Mouse (Mus musculus) ovary, postnatal 36 days (tissue): ENCODE measurements around the gene Fam19a5.

Source experiments
- DNase-seq: peaks from one replicate; pipeline ENCODE4 v3.0.0; 2022; ENCODE audit warnings: low spot score, mixed read lengths

Gene Fam19a5

DNA sequence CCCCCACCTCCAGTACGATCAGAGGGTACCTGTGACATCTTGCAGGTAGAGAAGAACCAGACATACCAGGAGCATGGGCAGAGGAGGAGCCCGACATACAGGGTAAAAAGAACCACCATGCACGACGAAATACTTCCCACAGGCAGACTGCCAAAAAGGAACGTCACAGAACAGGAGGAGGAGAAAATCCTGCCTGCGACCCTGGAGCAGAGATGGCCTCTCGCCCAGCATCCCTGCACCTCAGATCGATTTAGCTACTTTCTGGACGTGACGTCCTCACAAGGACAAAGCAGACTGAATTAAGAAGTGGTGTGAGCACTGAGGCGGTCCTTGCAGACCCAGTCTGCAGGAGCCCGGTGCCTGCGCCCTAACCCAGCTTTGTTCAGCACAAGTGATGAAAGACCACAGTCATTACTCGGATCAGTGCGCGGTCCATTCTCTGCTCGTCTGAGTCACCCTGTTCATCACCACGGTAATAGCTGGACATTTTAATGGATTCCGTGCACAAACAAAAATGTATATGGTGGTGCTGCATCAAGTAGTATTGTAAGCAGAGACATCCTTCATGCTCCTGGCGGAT lies 182.6 kb downstream of the Fam19a5 start:
- no peak for DNase-seq

GRCm38 (mm10) chr15:87736345-87736744 lies 192.2 kb downstream of the Fam19a5 start:
- no peak for DNase-seq

GRCm38 (mm10) chr15:87755482-87755881 lies 211.4 kb downstream of the Fam19a5 start:
- no peak for DNase-seq

DNA sequence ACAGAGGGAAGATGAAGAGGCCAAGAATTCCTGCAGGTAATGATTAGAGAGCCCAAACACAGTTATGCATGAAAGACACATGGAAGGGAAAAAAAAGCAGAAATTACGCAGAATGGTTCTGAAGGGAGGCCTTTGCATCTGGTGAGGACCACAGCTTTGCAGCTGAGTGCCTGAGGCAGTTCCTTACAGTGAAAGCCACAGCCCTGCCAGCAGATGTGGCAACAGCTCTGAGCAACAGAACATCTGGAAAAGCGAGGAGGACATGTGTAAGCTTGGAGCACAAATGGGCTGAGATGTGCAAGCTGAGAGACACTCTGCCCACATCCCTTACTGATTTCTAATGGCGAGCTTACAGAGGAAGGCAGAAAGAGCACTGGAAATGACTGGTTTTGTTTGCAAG lies 221.8 kb downstream of the Fam19a5 start:
- DNase-seq = no peak

- DNase-seq = no peak
These were observed 229.9 kb downstream of the Fam19a5 start for GRCm38 (mm10) chr15:87773955-87774354.

GRCm38 (mm10) chr15:87783331-87783730 lies 239.2 kb downstream of the Fam19a5 start:
- no peak for DNase-seq

GRCm38 (mm10) chr15:87789671-87790070 lies 245.6 kb downstream of the Fam19a5 start:
- no peak for DNase-seq

GRCm38 (mm10) chr15:87793661-87794060 lies 249.6 kb downstream of the Fam19a5 start:
- no peak for DNase-seq

DNA sequence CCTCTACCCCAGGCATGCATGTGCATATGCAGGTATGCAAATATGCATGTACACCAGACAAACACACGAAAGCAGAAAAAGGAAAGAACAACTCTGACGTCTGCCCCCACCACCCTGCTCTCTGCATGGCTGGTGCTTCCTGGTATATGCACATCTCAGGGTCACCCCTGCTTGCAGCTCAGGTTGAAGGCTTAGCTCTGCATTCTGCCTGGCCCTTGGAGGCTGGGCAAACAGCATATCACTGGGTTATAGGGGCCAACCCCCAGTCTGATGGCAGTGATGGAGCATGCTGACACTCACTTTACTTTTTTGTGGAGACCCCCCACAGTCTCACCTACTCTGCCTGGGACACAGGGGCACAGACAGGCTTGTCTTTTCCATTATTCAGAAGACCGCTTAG lies 252.5 kb downstream of the Fam19a5 start:
- DNase-seq = no peak
